Mouse (Mus musculus): Measurements from ENCODE around the gene Shisal2a. TPM values are rescaled to one million over a fixed set of nuclear protein-coding genes. Genes with fewer than 3 reads are reported as not detected.

Shisal2a gene
- polyA plus RNA-seq (2012; rRNA removed) = 0.15 TPM in 1 of 2 replicates, not detected in the other

DNA sequence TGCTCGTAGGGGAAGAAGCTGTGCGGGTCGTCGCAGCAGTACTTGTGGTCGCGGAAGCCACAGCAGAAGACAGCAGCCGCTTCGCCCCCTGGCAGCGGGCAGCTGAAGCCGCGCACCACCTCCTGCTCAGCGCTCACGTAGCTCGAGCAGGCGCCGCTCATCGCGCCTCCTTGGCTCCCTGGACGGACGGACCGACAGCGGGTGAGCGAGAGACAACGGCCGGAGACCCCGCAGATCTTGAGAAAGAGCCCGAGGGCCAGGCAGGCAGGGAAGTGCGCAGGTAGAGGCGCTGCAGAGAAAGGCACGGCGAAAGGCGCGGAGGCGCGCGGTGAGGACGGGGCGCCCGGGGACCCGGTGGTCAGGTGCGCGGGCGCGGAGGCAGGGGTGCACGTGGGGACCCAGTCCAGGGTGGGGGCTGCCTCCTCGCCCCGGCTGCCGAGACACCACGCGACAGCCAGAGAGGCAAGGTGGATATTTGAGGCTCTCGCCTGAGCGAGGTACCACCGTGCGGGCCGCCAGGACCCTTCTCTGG, at the start of gene Shisal2a:
TSS of gene Shisal2a (minus strand) at position 167 of the 532 bp plus-strand sequence.
- no peak for DNase-seq (ENCODE audit: low spot score)

DNA sequence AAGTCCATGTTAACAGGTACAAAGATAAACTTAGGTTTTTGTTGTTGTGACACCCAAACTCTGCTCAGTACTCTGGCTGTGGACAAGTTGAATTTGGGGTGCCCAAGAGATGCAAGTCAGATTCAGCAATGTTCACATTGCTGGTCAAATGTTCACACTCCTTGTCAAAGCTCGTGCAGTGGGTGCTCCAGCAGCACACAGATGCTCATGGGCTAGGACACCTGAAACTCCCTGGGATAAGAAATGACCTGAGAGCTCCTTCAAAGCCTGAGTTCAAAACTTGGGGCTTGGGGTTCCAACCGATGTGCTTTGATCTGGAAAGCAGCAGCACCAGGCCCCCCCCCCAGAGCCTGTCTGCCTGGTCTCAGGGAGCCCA, 48.4 kb upstream of the Shisal2a start:
- no peak for DNase-seq (ENCODE audit: low spot score)

DNA sequence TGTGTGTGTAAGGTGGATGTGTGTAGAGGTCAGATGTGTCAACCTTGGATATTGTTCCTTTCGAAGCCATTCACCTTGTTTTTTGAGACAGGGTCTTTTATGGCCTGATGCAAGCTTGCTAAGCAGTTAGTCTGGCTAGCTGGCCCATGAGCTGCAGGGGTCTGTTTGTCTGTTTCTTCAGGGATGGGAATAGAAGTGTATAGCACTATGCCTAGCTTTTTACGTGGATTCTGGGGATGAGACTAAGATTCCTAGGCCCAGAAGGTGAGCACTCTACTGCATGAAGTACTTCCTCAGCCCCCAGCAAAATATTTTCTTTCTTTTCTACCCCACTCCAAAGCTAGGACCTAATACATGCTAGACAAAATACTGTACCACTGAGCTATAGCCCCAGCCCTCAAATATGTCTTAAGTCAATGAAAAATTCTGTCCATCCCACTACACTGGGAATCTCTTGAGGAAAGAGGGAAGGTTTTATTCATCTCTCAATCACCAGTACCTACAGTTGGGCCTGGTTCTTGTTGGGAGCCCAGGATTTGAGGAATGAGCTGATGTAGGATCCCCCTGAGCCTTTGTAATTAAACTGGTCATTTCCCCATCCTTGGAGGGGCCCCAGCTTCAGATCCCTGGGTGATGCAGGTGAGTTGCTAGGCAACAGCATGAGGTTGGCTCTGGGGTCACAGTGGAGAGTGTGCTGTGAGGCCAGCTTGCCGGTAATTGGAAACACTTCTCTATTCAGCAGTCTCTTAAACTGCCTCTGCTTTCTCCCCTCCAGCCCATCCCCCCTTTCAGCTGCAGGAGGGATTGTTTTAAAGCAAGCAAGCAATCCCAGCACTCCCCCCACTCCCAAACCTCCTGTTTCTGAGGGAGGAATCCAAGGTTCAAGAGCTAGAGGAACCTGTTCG, 47.8 kb upstream of the Shisal2a start:
- DNase-seq (ENCODE audit: low spot score) = no peak

DNA sequence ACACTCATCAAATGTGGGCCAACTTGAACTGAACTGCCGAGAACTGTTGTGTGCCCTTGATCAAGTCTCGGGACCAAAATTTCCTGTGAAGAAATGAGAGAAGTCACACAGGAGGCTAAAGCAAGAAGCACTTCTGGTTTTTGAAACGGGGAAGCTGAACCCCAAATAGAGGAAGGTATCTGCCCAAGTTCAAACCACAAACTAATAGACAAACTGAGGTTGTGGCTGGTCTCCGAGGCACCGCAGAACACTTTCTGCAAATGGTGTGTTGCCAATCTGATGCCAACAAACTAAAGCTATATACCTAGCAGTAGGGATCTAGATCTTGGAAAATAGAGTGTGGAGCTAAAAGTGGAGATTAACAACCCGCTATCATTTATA, 45.2 kb upstream of the Shisal2a start:
- DNase-seq (ENCODE audit: low spot score) = no peak

DNA sequence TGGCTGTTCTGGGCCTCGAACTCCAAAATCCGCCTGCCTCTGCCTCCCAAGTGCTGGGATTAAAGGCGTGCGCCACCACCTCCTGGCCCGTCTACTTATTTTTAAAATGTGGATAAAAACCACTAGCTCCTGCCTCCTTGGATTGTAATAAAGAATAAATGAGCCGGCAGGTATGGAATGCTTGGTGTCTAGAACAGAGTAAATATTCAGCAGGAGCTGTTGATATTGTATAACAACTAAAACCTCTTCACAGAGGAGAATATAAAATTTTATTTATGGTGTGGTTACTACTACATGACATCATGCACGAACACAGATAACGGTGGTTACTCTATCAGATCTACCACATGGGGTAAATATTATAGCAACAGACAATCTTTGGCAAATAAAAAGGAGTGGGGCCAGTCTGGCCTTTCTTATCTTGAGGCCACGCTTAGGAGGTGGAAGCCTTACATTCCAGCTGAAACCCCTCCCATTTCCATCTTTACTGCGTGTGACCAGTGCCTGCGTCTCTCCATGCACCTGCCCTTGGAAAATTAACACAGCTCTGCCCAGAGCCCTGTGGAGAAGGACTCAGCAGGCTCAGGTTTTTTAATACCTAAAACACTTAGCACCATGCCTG, 44.7 kb upstream of the Shisal2a start:
- no peak for DNase-seq (ENCODE audit: low spot score)

DNA sequence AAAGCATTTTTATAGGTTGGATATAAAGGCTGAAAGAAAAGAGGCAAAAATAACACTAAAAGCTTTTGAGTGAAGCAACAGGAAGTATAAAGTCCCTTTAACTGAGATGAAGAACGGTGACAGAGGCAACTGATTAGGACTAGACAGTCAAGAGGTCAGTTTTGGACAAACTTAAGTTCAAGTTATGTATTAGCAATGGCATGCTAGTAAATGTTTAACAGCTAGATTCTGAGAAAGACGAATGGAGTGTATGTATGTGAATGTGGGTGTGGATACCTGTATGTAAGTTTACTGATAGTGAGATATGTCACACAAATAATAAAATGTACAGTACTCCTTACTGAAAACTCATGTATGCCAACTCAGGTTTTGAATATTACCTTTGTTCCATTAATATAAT, 41.4 kb upstream of the Shisal2a start:
- DNase-seq (ENCODE audit: low spot score) = no peak

DNA sequence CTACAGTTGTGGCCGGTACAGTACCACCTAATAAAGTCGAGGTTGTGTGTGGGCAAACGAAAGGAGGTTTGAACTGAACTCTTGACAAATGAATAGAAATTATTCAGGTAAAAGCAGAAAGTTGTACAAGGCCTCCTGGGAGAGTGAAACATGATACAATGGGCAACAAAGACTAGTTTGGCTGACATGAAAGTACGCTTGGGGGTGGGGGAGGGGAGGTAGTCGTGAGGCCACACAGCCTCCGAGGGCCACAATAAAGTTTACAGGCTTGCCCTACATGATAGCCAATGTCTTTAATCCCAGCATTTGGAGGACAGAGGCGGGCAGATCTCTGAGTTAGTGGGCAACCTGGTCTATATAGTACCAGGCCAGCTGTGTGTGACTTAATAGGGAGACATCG, 24.5 kb upstream of the Shisal2a start:
- DNase-seq (ENCODE audit: low spot score) = no peak

DNA sequence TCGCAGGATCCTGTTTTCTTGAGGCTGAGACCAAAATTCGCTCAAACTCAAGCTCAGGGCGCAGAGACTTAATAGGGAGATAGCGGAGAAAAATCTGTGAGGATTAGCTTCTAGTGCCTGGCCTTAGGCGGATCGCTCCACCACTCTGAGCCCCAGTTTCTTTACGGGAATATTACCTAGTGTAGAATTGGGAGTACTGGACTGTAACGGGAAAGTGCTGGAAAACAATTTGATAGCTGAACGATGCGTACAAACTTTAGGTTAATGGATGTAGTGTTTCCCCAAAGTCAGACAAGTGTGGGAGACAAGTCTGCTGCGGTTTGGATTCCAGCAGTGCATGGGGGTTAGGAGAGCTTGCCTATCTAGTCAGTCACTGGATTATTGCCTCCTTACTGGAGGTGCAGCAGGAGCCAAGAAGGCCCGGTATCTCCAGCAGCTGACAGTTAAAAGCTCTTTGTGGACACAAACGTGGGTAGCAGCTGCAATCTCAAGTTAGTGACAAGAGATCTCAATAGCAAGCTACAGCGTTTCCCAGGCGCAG, 23.8 kb upstream of the Shisal2a start, which contains the start of gene Gpx7:
TSS of gene Gpx7 (minus strand) at position 101 of the 541 bp plus-strand sequence.
- DNase-seq (ENCODE audit: low spot score) = no peak

DNA sequence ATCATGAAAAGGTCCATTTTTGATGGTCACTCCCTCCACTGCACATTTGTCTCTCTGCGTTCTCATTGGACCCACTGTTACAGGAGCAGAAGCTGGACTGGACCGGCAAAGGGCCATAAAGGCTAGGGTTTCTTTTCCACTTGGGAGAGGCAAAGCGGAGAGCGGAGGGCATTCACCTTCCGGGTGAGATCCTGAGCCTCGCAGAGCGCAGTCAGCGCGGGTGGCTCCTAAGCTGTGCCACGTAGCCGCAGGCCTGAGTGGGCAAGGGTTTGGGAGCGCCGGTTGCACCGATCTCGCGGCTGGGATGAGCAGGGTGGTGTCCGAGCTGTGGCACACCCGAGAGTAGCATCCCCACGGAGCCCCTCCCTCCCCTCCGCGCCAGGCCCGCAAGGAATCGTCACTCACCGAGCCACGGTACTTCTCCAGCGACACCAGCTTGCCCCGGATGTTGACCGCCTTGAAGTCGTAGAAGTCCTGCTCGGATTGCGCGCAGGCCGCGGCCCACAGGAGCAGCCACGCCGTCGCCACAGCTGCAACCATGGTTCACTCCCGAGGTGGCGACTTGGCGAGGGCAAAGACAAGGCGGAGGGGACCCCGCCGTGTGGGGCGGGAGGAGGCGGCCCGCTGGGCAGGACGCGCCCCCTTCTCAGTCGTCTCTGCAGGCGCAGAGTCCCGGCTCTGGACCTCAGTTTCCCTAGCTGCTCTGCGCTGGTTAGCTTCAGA, 23.1 kb upstream of the Shisal2a start:
- DNase-seq (ENCODE audit: low spot score) = peak; percentile 47

DNA sequence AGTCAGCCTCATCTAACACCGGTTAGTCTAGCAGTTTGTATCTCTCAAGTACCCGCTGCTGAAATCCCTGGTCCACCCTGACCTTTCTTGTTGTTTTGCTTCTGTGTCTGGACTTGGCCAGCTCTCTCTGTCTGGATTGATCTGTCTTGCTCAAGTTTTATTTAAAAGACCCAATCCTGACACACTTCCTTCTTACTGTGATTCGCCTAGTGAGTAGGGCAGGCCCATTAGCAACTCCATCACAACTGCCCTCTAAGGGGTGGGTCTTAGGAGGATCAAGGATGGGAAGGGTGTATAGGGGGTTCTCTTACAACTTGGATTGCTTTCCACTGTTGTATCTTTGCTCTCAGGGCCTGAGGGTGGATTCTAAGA, 22.6 kb upstream of the Shisal2a start:
- DNase-seq (ENCODE audit: low spot score) = no peak

DNA sequence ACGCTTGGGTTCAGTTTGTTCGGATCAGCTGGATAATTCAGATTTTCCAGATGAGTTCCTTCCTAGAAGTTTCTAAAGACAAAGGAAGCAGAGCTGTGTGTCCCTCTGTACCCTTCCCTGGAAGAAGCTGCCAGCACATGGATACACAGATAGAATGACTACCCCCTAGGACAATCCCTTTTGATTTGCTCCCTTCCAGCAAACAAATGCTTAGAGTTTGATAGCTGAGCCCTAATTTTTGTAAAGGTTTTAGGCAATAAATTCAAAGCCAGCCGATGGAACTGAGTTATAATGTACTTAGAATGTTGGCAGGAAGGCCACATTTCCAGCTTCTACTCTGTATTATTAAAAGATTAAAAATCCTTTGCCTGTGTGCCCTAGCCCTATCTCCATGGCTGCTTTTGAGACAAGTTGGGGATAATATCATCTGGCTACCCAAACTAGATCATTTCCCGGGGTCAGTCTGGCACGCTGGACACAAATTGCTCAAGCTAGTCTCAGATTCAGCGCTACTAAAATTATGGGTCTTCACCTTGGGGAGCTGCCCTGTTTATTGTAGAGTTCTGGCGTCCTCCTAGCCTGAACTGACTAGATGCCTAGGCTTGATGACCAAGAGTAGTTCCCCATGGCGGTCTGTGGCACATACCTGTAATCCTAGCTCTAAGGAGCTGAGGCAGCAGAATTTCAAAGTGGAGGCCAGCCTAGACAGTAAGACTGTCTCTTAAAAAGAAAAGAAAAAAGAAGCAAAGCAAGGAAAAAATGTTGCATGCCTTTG, 20.9 kb upstream of the Shisal2a start:
- no peak for DNase-seq (ENCODE audit: low spot score)

DNA sequence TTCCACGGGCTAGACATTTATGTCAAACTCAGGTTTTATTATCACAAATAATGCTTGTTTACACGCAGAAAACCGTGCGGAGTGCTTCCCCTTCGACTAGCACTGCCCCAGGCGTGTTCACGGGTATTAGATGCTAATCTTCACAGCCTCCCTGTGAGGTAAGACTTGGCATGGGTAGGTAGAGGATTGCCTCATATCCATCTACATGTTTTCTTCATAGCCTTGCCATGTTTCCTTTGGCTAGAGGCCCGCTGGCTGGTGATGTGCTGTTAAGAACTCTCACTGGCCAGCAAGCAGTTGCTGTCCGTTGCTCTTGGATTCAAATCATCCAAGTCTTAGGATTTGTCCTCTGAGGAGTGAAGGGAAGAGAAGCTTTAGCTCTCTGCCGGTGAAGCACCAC, 17.2 kb upstream of the Shisal2a start:
- no peak for DNase-seq (ENCODE audit: low spot score)

DNA sequence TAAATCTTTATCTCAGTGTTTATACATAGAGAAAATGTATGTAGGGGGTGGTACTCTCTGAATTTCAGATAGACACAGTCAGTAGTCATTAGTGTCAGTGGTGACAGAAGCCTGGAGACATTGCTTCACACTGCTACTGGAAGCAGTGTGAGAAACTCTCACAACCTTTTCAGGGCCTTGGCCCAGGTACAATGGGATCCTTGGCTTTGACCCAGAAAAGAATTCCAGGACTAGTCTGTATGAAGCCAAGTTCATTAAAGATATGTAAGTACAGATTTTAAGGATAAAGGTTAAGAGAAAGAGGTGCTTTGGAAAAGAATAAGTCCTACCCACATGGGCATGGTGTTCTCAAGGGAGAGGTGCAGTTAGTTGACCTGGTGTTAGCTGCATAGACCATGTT, 11.1 kb upstream of the Shisal2a start:
- no peak for DNase-seq (ENCODE audit: low spot score)

DNA sequence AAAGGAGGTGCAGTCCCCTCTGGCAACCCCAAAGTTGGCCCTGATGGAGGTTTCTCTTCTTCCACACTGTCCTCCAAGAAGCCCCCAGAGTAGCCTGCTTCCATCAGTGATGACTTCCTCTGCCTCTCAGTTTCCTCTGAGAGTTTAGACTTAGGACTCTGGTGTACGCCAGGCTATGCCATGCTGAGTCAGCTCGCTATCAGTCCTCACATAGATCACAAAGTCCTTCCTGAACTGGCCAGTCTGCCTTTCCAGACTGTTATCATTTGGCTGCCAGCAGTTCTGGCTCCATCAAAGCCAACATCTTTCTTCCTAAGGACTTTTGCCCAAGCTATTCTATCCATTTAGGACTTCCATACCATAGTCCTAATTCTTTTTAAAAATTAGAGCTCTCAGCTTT, 9.4 kb upstream of the Shisal2a start:
- no peak for DNase-seq (ENCODE audit: low spot score)

DNA sequence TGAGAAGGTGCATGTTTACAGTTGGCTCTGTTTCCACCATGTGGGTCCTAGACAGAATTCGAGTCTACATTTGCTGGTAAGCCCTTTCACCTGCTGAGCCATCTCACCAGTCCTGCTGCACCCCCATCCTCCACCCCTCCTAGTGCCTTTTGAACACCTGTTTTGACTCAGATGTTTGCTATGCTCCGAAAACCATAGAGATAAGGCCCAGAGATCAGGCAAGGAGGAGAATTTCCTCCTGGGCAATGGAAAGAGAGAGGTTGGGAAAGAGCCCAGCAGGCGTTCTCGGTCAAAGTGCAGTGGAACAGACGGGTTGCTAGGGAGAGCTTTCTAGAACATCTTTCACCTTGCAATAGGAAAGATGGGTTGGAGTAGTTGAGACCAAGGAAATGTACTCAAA, 8.0 kb upstream of the Shisal2a start:
- DNase-seq (ENCODE audit: low spot score) = no peak

DNA sequence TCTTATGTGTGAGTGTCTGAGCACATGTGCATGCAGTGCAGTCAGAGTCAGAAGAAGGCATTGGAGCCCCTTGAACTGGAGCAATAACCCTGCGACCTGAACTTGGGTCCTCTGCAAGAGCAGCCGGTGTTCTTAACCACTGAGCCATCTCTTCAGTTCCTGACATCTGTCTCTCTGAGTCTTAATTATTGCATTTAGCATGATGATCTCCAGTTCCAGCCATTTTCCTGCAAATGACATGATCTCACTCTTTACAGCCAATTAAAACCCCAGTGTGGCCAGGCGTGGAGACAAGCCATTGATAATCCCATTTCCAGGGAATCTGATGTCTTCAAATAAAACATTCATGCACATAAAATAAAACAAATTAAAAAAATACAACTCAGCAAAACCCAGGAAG, 5.6 kb upstream of the Shisal2a start:
- no peak for DNase-seq (ENCODE audit: low spot score)

DNA sequence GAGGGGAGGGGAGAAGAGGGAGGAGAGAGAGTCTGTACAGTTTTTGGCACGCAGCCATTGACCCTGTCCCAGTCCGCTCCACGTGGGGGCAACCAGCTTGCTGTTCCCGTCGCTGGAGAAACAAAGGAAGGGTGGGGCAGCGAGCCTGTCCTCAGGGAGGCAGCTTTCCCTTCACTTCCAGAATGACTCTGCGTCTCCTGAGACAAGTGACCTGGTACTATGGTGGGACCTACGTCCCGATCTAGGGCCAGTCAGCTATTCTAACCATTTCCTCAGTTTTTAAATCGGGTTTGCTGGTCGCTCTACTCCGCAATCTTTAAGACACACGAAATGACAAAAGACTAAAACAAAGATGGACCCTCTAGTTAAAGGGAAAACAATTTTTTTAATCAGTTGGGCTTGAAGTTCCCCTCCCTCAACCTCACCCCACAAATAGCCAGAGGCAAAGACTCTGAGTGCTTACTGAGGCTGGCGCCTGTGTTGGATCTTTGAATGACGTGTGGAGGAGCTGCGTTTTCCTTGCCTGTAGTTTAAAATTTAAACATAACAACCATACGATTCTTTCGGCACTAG, 4.6 kb upstream of the Shisal2a start:
- DNase-seq (ENCODE audit: low spot score) = no peak

DNA sequence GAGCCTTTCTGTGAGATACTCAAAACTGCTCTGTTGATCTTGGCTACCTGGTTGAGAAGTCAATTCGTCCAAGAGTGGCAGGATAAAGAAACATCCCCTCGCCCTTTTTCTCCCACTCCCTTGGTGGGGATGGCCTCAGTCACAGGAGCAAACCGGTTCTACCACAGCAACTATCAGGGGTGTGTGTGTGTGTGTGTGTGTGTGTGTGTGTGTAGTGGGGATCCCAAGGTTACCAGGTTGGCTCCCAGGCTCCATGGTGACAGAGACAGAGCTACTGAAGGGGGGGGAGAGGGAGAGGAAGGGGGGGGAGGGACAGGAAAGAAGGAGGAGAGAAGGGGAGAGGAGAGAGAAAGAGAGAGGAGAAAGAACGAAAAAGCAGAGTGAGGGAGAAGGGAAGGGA, 4.0 kb upstream of the Shisal2a start:
- DNase-seq (ENCODE audit: low spot score) = no peak

DNA sequence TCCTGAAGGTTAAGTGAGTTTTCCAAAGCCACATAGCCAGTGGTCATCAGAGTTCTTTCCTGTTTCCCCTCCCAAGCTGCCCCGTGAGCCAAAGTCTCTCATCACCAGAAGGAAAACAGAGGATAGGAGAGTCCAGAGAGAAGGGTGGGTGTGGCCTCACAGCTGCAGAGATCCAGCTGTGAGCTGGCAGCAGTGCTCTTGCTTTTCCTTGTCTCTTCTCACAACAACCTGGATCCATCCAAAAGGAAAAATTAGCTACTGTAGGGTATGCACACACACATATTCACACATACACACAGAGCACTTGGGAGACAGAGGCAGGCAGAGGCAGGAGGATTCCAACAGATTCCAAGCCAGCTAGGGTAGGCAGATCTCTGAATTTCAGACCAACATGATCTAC, 2.9 kb upstream of the Shisal2a start:
- DNase-seq (ENCODE audit: low spot score) = no peak

DNA sequence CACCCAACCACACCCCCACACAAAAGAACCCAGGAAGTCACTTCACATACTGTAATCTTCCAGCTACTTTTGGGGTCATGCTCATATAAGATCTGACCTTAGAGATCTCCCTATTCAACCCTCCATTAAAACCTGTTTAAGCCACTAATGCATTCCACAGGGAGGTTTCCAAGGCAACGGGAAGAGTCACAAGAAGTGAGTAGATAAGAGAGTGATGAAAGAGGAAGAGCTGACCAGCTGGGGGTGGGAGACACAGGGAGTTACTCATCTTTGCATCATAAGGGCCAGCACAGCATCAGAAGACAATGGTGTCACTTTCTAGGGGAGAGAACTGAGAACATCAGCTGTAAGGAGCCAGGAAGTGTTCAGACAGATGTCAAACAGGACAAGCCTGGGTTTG, 3.0 kb downstream of the Shisal2a start:
- DNase-seq (ENCODE audit: low spot score) = no peak

DNA sequence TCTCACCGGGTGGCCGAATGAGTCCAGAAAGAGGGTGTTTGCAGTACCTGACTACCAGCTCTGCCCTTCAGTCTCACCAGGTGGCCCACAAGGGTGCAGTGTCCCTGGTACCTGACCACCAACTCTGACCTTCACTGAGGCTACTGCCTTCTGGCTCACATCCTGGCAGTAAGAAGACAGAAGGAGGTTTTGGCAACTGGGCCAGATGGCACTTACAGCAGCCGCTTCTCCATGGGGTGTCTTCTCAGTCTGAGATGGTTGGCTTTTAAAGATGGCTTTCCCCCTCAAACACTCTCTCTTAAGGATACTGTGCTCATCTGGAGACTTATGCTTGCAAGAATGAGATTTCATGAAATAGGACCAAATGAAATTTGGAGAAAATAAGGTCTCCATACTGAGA, 3.7 kb downstream of the Shisal2a start:
- DNase-seq (ENCODE audit: low spot score) = no peak
